Mouse (Mus musculus) olfactory bulb, adult 2 months (tissue): ENCODE results near the gene Tnfrsf1a. TPM values are rescaled to one million over a fixed set of nuclear protein-coding genes. Genes with fewer than 3 reads are reported as not detected.

Experiments used
- H3K27ac ChIP-seq: fragments of 200-500 bp; 2 replicates; pipeline ENCODE4 v1.5.1; 2012; ENCODE audit warnings: low read depth, low read length; ENCODE audit not compliant: insufficient read depth
- H3K4me1 ChIP-seq: fragments of 200-500 bp; 2 replicates; pipeline ENCODE4 v1.6.1; 2012; ENCODE audit warnings: low read length; ENCODE audit not compliant: control insufficient read depth, insufficient read depth
- H3K4me3 ChIP-seq: fragments of 200-500 bp; 2 replicates; pipeline ENCODE4 v1.5.1; 2012; ENCODE audit warnings: mild to moderate bottlenecking, low read depth, low read length, moderate library complexity; ENCODE audit not compliant: insufficient read depth
- CTCF ChIP-seq: fragments of 200-500 bp; IDR thresholded peaks from 2 replicates; pipeline ENCODE4 v1.5.1; 2012; ENCODE audit warnings: low read depth, mild to moderate bottlenecking, low read length, moderate library complexity; ENCODE audit not compliant: insufficient read depth
- POLR2A ChIP-seq: fragments of 200-500 bp; IDR thresholded peaks from 2 replicates; pipeline ENCODE4 v1.6.1; 2012; ENCODE audit warnings: mild to moderate bottlenecking, low read depth, low read length, moderate library complexity; ENCODE audit not compliant: insufficient read depth
- WGBS: fragments of 180-500 bp; shearing (Covaris S2); methylation state at CpG from one replicate; pipeline ENCODE4 v1.1.7; 2018; 5-methylcytosine and 5-hydroxymethylcytosine counted together
- polyA plus RNA-seq: library from polyadenylated mRNA; stranded (reverse); fragments of >200 nt; gene quantifications from 2 replicates; pipeline ENCODE4 v1.2.4, GENCODE M21; 2012; ENCODE audit warnings: low replicate concordance; ENCODE audit not compliant: missing spikeins, insufficient read depth, insufficient read length

The Tnfrsf1a gene
- polyA plus RNA-seq, 1 experiment = not detected

GRCm38 (mm10) chr6:125385066-125385974 lies 36.2 kb downstream of the Tnfrsf1a start:
- no peak for TF ChIP-seq POLR2A
- no peak for TF ChIP-seq CTCF
- WGBS = 76% methylated on average over 11 of the region's 11 CpGs
- no peak overlapping the region for H3K4me3 ChIP-seq

GRCm38 (mm10) chr6:125386080-125386479 lies 36.9 kb downstream of the Tnfrsf1a start:
- no peak for TF ChIP-seq CTCF
- no peak for TF ChIP-seq POLR2A
- Histone ChIP-seq H3K4me3 (no peak overlapping the region), H3K27ac (no peak overlapping the region), H3K4me1 (no peaks in the 10 kb centered on the region)
- WGBS = 87% methylated on average over 6 of the region's 6 CpGs

More at GRCm38 (mm10) chr6:125385066-125385974, 36.2 kb downstream of the Tnfrsf1a start:
- no peak overlapping the region for H3K27ac ChIP-seq
- peaks cover 8% of the 10 kb centered on the region for H3K4me1 ChIP-seq

- H3K4me3 ChIP-seq = no peak overlapping the region
- H3K4me1 ChIP-seq = no peaks in the 10 kb centered on the region
- no peak overlapping the region for H3K27ac ChIP-seq
- TF ChIP-seq CTCF = no peak
- TF ChIP-seq POLR2A = no peak
- 80% methylated on average over 5 of the region's 5 CpGs for WGBS
These were observed 40.7 kb downstream of the Tnfrsf1a start for GRCm38 (mm10) chr6:125389853-125390252.

- no peak for TF ChIP-seq POLR2A
- TF ChIP-seq CTCF = no peak
- H3K27ac ChIP-seq = no peak overlapping the region
- peaks cover 7% of the 10 kb centered on the region; the same call in 1 of the 2 replicates for H3K4me1 ChIP-seq
- H3K4me3 ChIP-seq = no peak overlapping the region
- 66% methylated on average over 14 of the region's 14 CpGs for WGBS
These were observed 56.6 kb downstream of the Tnfrsf1a start for GRCm38 (mm10) chr6:125405461-125406382.

GRCm38 (mm10) chr6:125407224-125407623 lies 58.1 kb downstream of the Tnfrsf1a start:
- TF ChIP-seq CTCF (no peak), POLR2A (no peak)

GRCm38 (mm10) chr6:125407657-125408056 lies 58.5 kb downstream of the Tnfrsf1a start:
- Histone ChIP-seq H3K4me3 (no peak overlapping the region), H3K4me1 (peaks cover 7% of the 10 kb centered on the region; the same call in 1 of the 2 replicates), H3K27ac (no peak overlapping the region)
- TF ChIP-seq POLR2A (no peak), CTCF (no peak)
- 91% methylated on average over 10 of the region's 10 CpGs for whole genome bisulfite sequencing

More at GRCm38 (mm10) chr6:125407224-125407623, 58.1 kb downstream of the Tnfrsf1a start:
- Histone ChIP-seq H3K27ac (no peak overlapping the region), H3K4me1 (peaks cover 7% of the 10 kb centered on the region; the same call in 1 of the 2 replicates), H3K4me3 (no peak overlapping the region)
- 68% methylated on average over 7 of the region's 7 CpGs for WGBS

GRCm38 (mm10) chr6:125410551-125410950 lies 61.4 kb downstream of the Tnfrsf1a start:
- Histone ChIP-seq H3K4me1 (peaks cover 7% of the 10 kb centered on the region; the same call in 1 of the 2 replicates), H3K27ac (no peak overlapping the region), H3K4me3 (no peak overlapping the region)
- TF ChIP-seq POLR2A = no peak
- no peak for TF ChIP-seq CTCF
- 59% methylated on average over 11 of the region's 11 CpGs for WGBS

GRCm38 (mm10) chr6:125410995-125411547 lies 61.9 kb downstream of the Tnfrsf1a start:
- H3K4me1 ChIP-seq = peaks cover 3% of the 10 kb centered on the region; the same call in 1 of the 2 replicates
- no peak overlapping the region for H3K4me3 ChIP-seq
- no peak overlapping the region for H3K27ac ChIP-seq
- TF ChIP-seq CTCF (no peak), POLR2A (no peak)
- 66% methylated on average over 8 of the region's 8 CpGs for WGBS
